Mouse (Mus musculus): Measurements from ENCODE around the gene Zfp740.

Zfp740 gene

GRCm38 (mm10) chr15:102249251-102249691 is 46.2 kb downstream of the Zfp740 start:
- DNase-seq = no peak

- DNase-seq = no peak
These were observed 46.9 kb downstream of the Zfp740 start for GRCm38 (mm10) chr15:102249967-102250366.

DNA sequence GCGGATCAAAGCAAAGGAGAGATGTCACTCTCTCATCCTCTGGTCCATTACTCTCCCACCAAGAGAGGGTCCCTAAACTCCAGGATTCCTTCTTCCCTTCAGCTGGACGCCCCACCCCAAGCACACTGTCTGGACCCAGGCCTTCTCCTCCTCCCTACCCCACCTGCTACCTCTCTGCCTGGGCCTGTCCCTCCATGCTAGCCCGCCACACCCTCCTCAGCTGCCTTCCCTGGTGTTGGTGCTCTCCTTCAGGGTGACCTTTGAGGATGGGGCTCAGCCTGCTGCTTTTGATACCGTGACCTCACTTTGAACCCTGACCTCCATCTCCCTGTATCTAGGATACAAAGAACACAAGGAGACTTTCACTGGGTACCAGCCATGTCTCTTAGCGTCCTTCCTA is 47.5 kb downstream of the Zfp740 start:
- DNase-seq = no peak

DNA sequence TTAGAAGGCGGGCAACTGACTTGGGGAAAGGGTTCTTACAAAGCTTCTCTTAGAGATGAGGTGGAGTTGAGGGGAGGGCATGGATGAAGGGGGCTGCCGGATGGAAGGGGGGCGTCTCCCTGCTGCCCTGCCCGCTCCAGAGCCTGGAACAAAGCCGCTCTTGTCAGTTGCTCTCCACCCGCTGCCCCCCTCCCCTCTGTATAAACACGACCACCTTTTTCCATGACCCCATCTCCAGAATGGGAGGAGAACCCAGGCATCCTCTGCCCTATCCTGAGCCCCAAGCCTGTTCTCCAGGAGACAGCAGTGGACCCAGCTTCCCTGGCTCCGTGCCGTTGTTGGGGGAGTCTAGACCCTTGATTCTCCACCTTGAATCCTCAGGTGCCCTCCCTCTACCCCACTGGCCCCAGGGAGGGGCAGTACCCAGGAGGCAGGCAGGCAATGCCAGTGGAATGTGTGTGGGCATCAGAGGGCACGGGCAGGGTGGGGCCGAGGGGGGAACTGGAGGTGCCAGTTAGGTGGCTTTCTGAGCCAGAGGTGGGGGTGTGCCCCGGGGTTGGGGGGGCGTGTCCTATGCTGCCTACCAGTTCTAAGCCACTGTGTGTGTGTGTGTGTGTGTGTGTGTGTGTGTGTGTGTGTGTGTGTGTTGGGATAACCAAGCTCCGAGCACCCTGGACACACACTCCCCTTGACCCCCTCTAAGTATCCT is 52.7 kb downstream of the Zfp740 start:
- no peak for DNase-seq

DNA sequence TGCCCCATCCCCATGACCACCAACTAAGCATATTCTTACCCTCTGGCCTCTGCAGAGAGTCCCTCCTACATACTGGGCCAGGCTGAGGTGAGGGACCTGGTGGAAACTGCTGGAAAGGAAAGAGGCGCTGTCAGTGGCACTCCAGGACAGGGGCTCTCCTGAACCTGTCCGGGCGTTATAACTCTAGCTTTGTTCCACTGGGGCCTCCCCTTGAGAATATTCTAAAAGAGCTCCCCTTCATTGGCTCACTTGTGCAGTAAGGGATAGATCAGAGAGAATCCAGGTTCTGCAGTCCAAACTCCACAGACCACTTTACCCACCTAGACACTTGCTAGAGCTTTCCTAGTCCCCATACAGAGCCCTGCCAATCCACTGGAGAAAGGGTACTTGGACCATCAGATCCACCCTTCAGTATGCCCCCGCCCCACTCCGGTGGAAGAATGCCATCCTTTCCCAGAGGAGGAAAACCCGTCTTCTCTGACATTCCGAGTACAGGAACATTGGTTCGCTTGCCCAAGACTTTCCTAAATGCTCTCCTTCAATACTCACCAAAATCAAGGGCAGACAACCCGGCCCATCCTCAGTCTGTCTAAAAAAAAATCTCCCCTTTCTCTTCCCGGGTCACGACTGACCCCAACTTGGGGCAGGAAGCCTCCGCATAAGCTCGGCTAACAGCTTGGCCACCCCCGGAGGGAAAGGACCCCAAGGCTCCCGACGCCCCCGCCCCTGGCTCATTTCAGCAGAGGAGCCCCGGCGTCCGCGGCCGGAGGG is 53.6 kb downstream of the Zfp740 start:
- DNase-seq = no peak

DNA sequence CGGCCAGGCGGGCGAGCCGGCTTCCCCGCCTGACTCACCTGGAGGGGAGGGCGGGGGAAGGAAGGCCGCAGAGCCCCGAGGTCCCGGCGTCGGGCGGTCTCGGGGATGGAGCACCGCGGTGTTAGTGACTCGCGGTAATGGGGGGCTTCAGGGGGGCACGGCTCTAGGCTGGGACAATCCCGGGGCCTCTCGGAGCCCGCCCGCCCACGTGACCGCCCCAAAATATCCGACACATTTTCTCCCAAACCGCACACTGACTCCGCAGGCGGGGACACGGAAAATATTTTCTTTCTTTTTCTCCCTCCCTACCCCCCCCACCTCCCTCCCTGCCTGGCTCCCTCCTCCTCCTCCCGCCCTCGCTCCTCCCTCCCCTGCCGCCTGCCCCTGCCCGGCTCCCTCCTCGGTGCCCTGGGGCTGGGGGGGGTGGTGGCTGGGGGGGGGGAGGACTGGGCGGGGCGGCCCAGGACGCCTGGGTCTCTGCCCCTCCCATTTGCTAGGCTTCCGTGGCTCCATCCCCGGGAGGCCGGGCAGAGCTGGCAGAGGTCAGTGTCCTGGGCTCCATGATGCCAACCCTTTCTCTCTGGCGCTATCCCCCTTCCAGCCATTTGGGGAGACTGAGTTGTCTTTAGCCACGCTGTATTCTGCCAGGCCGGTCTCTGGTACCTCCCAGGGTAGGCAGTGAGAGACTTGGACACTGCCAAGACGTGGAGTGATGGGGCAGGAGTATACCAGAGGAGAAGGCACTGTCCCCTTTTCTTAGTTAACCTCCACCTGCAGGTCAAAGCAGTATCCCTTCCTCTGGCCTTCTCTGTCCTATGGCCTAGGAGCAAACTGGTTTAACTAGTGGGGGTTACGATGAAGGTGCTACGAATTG is 54.4 kb downstream of the Zfp740 start, which contains the start of gene Rarg:
Gene Rarg (minus strand): TSS at position 316 of the 874 bp plus-strand sequence.
- peak; percentile 69 to 71 for DNase-seq

- DNase-seq = peak; percentile 58 to 64
These were observed 55.0 kb downstream of the Zfp740 start for GRCm38 (mm10) chr15:102258076-102258470.

DNA sequence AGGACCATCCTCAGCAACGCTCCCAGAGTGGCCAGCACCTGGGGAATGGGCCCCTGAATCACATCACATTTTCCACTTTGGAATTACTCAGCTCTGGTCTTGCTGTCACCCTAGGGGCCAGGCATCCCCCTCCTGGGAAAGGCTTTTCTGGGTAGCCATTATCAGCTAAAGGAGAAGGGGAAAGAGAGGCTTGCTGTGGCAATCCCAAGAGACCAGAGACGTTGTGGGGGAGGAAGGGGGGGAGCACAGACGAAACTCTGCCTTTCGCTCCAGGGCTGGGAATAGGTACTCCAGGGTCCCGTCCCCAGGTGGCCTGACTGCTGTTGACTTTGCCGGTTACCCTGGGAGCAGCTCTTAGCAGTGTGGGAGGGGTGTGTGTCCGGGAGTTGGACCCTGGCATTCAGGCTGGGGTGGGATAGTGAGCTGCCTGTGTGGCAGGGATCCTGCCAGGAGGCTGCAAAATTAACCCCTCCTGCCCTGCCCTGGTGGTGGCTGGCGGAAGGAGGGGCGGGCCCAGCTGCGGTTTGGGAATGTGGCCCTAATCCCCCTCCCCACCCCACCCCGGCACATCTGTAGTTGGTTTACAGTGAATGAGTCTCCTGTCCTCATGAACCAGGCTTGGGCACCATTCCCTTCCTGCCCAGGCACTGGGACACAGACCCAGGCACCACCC is 55.7 kb downstream of the Zfp740 start:
- no peak for DNase-seq

DNA sequence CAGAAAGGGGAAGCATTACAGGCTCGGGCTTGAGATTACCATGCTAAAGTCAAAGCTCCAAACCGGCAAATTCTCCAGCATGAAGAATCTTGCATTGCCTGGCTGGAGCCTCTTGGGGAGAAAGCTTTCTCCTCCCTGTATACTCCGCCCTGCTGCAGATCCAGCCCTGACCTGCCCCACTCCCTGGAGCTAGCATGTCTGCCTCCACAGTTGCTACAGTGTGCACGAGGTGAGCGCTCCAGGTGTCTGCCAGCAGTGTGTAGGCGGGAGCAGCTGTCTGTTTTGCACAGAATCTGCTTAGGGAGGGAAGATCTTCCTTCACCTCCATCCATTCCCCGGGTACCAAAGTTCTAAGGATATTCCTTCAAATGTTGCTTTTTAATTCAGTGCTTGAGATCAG is 59.5 kb downstream of the Zfp740 start:
- DNase-seq = no peak

GRCm38 (mm10) chr15:102263037-102263436 is 60.0 kb downstream of the Zfp740 start:
- DNase-seq = no peak
